Mouse (Mus musculus) embryonic facial prominence, embryonic 11.5 days (tissue): ENCODE results near the gene Drosha. TPM values are rescaled to one million over a fixed set of nuclear protein-coding genes. Genes with fewer than 3 reads are reported as not detected.

Experiments used
- ATAC-seq: fragments of 200-750 bp; cut with Nextera tagmentation; replicated peaks from 2 replicates; pipeline ENCODE4 v1.8.0; 2017; ENCODE audit warnings: low read depth; ENCODE audit not compliant: insufficient number of reproducible peaks, low FRiP score, low TSS enrichment
- DNase-seq: peaks from one replicate; pipeline ENCODE4 v3.0.0-alpha.2; 2015; ENCODE audit warnings: low spot score
- H3K27ac ChIP-seq: fragments of 300-500 bp; sonication (generic); replicated peaks from 2 replicates; pipeline ENCODE4 v1.5.1; 2014; ENCODE audit warnings: mild to moderate bottlenecking, low read depth, low read length, control low read depth
- H3K27me3 ChIP-seq: fragments of 300-500 bp; sonication (generic); 2 replicates; pipeline ENCODE4 v1.6.1; 2014; ENCODE audit warnings: mild to moderate bottlenecking, low read length, moderate library complexity, mixed read lengths; ENCODE audit not compliant: control insufficient read depth, insufficient read depth
- H3K36me3 ChIP-seq: fragments of 300-500 bp; sonication (generic); replicated peaks from 2 replicates; pipeline ENCODE4 v1.6.1; 2014; ENCODE audit warnings: low read depth, mild to moderate bottlenecking, low read length, moderate library complexity, mixed read lengths; ENCODE audit not compliant: control insufficient read depth, insufficient read depth
- H3K4me1 ChIP-seq: fragments of 300-500 bp; sonication (generic); 2 replicates; pipeline ENCODE4 v1.6.1; 2014; ENCODE audit warnings: low read length, mixed read lengths; ENCODE audit not compliant: control insufficient read depth, insufficient read depth
- H3K4me2 ChIP-seq: fragments of 300-500 bp; sonication (generic); 2 replicates; pipeline ENCODE4 v1.6.1; 2014; ENCODE audit warnings: low read depth, mild to moderate bottlenecking, control low read depth, low read length, moderate library complexity
- H3K4me3 ChIP-seq: fragments of 300-500 bp; sonication (generic); 2 replicates; pipeline ENCODE4 v1.5.1; 2014; ENCODE audit warnings: low read depth, low read length, control low read depth
- H3K9ac ChIP-seq: fragments of 300-500 bp; sonication (generic); replicated peaks from 2 replicates; pipeline ENCODE4 v1.6.1; 2014; ENCODE audit warnings: mild to moderate bottlenecking, control low read depth, low read length
- H3K9me3 ChIP-seq: fragments of 300-500 bp; sonication (generic); replicated peaks from 2 replicates; pipeline ENCODE4 v1.6.1; 2016; ENCODE audit warnings: mild to moderate bottlenecking, low read length, inconsistent platforms, mixed read lengths; ENCODE audit not compliant: control insufficient read depth
- WGBS: fragments of 180-500 bp; shearing (Covaris S2); extraction: QIAGEN DNeasy Blood & Tissue Kit; methylation state at CpG from one replicate; pipeline ENCODE4 v1.1.7; 2014; 5-methylcytosine and 5-hydroxymethylcytosine counted together
- polyA plus RNA-seq: library from polyadenylated mRNA; unstranded; fragments of >200 nt; fragmentation: Nextera tagmentation; extraction: Ambion mirVana; gene quantifications from 2 replicates; pipeline ENCODE4 v1.2.1, GENCODE M21; 2014

Gene Drosha
- polyA plus RNA-seq, 1 experiment from 2014 or later: 79.0 TPM

DNA sequence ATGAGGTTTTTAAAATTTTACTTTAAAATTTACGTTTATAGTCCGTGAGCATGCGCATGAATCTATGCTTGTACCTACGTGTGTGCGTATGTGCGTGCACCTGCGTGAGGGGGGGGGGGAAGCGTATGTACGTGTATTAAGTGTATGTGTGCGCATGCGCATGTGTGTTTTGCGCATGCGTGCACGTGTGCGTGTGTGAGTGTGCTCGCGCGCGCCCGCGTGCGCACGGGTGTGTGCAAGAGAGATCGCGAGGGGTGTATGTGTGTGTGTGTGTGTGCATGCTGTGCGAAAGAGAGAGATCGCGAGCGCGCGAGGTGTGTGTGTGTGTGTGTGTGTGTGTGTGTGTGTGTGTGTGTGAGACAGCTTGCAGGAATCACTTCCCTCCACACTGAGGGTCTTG lies 8.8 kb downstream of the Drosha start:
- Histone ChIP-seq H3K36me3 (peaks cover 10% of the 10 kb centered on the region), H3K4me3 (no peak overlapping the region), H3K9ac (no peak overlapping the region), H3K9me3 (no peaks in the 10 kb centered on the region), H3K4me2 (no peak overlapping the region), H3K4me1 (no peaks in the 10 kb centered on the region), H3K27ac (no peak overlapping the region), H3K27me3 (no peaks in the 10 kb centered on the region)
- ATAC-seq (no peak), DNase-seq (no peak)
- 97% methylated on average over 31 of the region's 31 CpGs for WGBS

DNA sequence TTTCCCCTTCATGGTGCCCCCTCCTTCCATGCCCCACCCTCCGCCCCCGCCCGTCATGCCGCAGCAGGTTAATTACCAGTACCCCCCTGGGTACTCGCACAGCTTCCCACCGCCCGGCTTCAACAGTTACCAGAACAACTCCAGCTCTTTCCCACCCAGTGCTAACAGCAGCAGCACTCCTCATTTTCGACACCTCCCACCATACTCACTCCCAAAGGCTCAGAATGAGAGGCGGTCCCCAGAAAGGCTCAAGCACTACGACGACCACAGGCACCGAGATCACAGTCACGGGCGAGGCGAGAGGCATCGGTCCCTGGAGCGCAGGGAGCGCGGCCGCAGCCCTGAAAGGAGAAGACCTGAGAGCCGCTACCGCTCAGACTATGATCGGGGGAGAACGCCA lies 9.6 kb downstream of the Drosha start:
- H3K36me3 ChIP-seq: peaks cover 8% of the 10 kb centered on the region
- no peak overlapping the region for H3K27ac ChIP-seq
- no peaks in the 10 kb centered on the region for H3K9me3 ChIP-seq
- H3K4me2 ChIP-seq: no peak overlapping the region
- H3K4me3 ChIP-seq: no peak overlapping the region
- no peak overlapping the region for H3K9ac ChIP-seq
- ATAC-seq (0 out of 2 replicates have a peak, but pooled peaks have one; percentile 23), DNase-seq (no peak)
- H3K4me1 ChIP-seq: no peaks in the 10 kb centered on the region
- H3K27me3 ChIP-seq: no peaks in the 10 kb centered on the region
- WGBS: 93% methylated on average over 24 of the region's 24 CpGs

DNA sequence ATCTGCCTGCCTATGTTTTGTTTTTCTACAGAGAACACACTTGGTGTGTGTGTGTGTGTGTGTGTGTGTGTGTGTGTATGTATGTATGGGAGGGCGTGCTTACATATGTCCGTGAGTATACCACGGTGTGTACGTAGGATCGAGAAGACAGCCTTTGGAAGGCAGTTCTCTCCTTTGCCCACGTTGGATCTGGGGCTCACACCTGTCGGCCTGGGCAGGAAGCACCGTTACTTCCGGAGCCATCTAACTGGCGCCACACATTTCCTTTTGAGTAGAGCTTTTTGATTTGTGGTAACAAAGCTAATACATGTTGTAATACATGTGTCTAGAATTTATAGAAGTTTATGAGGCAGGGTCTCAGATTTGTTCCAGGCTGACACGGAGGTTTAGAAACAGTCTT lies 16.1 kb downstream of the Drosha start:
- H3K9me3 ChIP-seq: no peaks in the 10 kb centered on the region
- ATAC-seq: no peak
- H3K27me3 ChIP-seq: no peaks in the 10 kb centered on the region
- no peak overlapping the region for H3K9ac ChIP-seq
- H3K4me2 ChIP-seq: no peak overlapping the region
- no peak overlapping the region for H3K4me3 ChIP-seq
- DNase-seq: no peak
- WGBS: 95% methylated on average over 11 of the region's 11 CpGs
- H3K4me1 ChIP-seq: no peaks in the 10 kb centered on the region
- H3K27ac ChIP-seq: no peak overlapping the region
- peaks cover 9% of the 10 kb centered on the region for H3K36me3 ChIP-seq

DNA sequence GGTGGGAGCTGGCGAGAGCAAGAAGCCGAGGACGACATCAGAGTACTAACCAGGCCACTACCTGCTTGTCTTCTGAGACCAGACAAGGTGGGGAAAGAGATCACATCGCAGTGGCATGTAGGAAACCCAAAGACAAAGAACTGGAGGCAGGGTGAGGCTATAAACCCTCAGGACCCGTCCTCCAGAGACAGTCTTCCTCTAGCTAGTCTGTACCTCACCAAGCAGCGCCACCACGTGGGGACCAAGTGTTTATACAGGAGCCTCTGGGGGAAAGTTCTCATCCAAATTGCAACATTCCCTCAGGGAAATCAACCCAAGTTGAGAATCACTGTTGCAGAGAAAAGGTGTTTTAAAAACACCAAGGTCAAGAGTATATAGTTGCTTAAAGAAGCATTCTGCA lies 18.2 kb downstream of the Drosha start:
- Histone ChIP-seq H3K4me1 (no peaks in the 10 kb centered on the region), H3K36me3 (peaks cover 6% of the 10 kb centered on the region), H3K27ac (no peak overlapping the region), H3K9ac (no peak overlapping the region), H3K4me3 (no peak overlapping the region), H3K9me3 (no peaks in the 10 kb centered on the region), H3K4me2 (no peak overlapping the region), H3K27me3 (no peaks in the 10 kb centered on the region)
- no peak for ATAC-seq
- 78% methylated on average over 7 of the region's 7 CpGs for WGBS
- DNase-seq: no peak

DNA sequence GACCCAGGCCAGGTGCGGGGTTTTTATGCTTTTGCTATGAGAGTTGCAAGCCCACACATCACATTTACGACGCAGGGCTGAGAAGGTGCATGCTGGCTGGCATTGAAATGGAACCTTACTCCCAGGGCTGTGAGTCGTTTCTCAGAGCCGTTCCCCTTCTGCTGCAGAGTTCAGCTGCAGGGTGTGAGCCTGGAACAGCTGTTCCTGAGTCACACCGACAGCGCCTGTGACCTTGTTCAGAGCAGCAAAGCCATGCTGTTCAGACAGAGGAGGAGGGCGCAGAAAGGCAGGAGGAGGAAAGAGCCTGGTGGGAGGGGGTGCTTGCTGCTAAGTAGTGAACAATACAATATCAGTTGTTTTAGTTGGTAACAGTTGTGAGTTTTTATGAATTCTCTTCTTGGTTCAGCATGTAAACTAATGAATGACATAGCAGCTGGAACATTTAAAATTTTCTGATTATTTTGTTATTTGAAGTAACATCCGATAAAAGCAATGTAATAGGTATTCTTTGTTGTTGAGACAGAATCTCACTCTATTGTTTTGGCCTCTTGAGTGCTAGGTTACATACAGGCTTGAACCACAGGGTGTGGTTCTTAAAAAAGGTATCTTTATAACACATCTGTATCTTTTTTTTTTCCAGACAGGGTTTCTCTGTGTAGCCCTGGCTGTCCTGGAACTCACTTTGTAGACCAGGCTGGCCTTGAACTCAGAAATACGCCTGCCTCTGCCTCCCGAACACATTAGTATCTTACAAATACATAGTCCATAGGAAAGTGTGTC lies 23.8 kb downstream of the Drosha start:
- Histone ChIP-seq H3K9ac (no peak overlapping the region), H3K27ac (no peak overlapping the region), H3K4me2 (no peak overlapping the region), H3K9me3 (no peaks in the 10 kb centered on the region), H3K4me1 (no peaks in the 10 kb centered on the region), H3K36me3 (peaks cover 3% of the 10 kb centered on the region), H3K27me3 (no peaks in the 10 kb centered on the region), H3K4me3 (no peak overlapping the region)
- DNase-seq (no peak), ATAC-seq (no peak)
- 91% methylated on average over 11 of the region's 11 CpGs for WGBS

DNA sequence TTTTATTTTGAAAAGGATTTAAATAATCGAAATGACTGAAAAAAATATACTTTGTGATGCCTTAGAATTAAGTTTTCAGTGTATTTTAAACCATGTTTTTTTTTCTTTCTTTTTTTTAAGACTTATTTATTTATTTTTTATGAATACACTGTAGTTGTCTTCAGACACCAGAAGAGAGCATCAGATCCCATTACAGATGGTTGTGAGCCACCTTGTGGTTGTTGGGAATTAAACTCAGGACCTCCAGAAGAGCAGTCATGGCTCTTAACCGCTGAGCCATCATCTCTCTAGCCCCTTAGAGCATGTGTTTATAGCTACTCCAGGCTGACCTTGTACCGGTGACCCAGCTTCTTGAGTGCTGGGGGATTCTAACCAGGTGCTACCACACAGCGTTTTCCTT lies 24.8 kb downstream of the Drosha start:
- no peak overlapping the region for H3K4me3 ChIP-seq
- H3K27ac ChIP-seq: no peak overlapping the region
- peaks cover 7% of the 10 kb centered on the region for H3K36me3 ChIP-seq
- ATAC-seq: no peak
- no peaks in the 10 kb centered on the region for H3K4me1 ChIP-seq
- 87% methylated on average over 4 of the region's 4 CpGs for WGBS
- no peaks in the 10 kb centered on the region for H3K27me3 ChIP-seq
- H3K4me2 ChIP-seq: no peak overlapping the region
- DNase-seq: no peak
- no peak overlapping the region for H3K9ac ChIP-seq
- H3K9me3 ChIP-seq: no peaks in the 10 kb centered on the region

DNA sequence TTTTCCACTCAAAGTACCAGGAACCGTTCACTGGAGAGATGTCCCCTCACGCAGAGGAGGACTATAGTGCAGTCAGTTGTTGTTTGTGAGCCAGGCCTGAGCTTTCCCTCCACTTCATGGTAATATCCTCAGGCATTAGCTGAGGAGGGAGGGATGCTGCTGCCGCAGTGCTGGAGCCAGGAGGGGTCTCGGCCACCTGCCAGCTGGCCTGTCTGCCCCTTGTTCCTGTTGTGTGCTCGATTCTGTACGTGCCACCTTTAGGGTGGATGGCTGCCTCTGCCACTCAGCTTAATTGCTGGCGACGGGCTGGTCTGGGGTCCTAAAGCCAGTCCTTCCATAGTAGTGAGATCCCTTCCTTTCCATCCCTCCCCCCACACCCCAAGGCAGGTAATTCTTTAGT lies 28.9 kb downstream of the Drosha start:
- Histone ChIP-seq H3K4me2 (no peak overlapping the region), H3K9me3 (no peaks in the 10 kb centered on the region), H3K27me3 (no peaks in the 10 kb centered on the region), H3K36me3 (peaks cover 10% of the 10 kb centered on the region), H3K4me1 (no peaks in the 10 kb centered on the region), H3K9ac (no peak overlapping the region), H3K4me3 (no peak overlapping the region), H3K27ac (no peak overlapping the region)
- no peak for ATAC-seq
- 98% methylated on average over 8 of the region's 8 CpGs for WGBS
- DNase-seq: no peak

DNA sequence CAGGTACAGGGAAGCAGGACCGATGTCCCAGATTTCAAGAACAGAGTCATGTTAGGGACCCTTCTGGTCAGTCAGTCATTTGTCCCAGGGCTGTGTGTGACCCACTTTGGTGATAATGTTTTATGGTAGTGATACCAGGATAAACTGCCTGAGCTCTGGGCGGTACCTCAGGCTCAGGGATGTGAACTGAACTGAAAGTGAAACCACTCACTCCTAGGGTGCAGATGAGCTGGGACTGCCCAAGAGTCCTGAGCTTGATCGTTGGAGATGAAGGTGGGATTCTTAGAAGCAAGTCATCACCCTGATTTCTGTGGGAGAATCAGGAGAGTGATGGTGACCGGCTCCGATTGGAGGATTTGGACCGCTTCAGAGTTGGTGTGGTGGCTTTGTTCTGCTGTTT lies 32.2 kb downstream of the Drosha start:
- Histone ChIP-seq H3K27ac (no peak overlapping the region), H3K36me3 (peaks cover 10% of the 10 kb centered on the region), H3K27me3 (no peaks in the 10 kb centered on the region), H3K4me1 (no peaks in the 10 kb centered on the region), H3K4me3 (no peak overlapping the region), H3K9me3 (no peaks in the 10 kb centered on the region), H3K9ac (no peak overlapping the region), H3K4me2 (no peak overlapping the region)
- DNase-seq (no peak), ATAC-seq (no peak)
- 99% methylated on average over 6 of the region's 6 CpGs for WGBS
